ENCODE assay signal across 22 mouse cellular contexts in the genomic region with DNA sequence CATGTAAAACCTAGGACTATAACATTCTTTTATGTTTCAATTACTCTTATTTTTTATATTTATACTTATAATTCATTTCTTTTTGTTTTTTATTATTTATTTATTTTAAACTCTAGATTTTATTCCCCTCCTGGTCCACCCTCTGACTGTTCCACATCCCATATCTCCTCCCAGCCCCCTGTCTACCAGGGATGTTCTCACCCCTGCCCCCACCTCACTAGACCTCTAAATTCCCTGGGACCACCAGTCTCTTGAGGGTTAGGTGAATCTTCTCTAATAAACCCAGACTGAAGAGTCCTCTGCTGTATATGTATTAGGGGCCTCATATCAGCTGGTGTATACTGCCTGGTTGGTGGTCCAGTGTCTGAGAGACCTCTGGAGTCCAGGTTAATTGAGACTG.
"Had no signal": no experiment of that assay in that cellular context is flagged by ENCODE, and none has a peak within 500 bp of the region (broad histone marks: within the 10 kb centered on the region; RNA-seq: fewer than 3 reads in every experiment).

No protein-coding gene starts in this region.

- H3K4me1 ChIP-seq: kidney, embryonic 15.5 days; liver, embryonic 13.5 days; midbrain, embryonic 12.5 days; midbrain, embryonic 15.5 days; neural tube, embryonic 13.5 days had no signal

- H3K27ac ChIP-seq: kidney, embryonic 15.5 days; liver, embryonic 13.5 days; midbrain, embryonic 12.5 days; midbrain, embryonic 15.5 days; neural tube, embryonic 13.5 days; stomach, postnatal 0 days had no signal

- H3K4me2 ChIP-seq: kidney, embryonic 15.5 days; liver, embryonic 13.5 days; midbrain, embryonic 12.5 days; midbrain, embryonic 15.5 days; neural tube, embryonic 13.5 days had no signal

- H3K36me3 ChIP-seq: kidney, embryonic 15.5 days; liver, embryonic 13.5 days; midbrain, embryonic 12.5 days; midbrain, embryonic 15.5 days; neural tube, embryonic 13.5 days had no signal

- H3K27me3 ChIP-seq: kidney, embryonic 15.5 days; liver, embryonic 13.5 days; midbrain, embryonic 12.5 days; midbrain, embryonic 15.5 days; neural tube, embryonic 13.5 days had no signal

- DNase-seq: kidney, adult 11 months; kidney, adult 8-10 months; kidney, postnatal 10 days; kidney, postnatal 36 days; layer of hippocampus, postnatal 36 days; left cerebral cortex, postnatal 4 days; liver, embryonic 13.5 days; lung, adult 2 months; lung, postnatal 14 days; lung, postnatal 4 days; right cerebral cortex, adult 18-20 months; right cerebral cortex, postnatal 14 days; right cerebral cortex, postnatal 4 days; thymus, adult 2 months; thymus, postnatal 14 days; thymus, postnatal 4 days had no signal

- H3K9me3 ChIP-seq: kidney, embryonic 15.5 days; liver, embryonic 13.5 days; midbrain, embryonic 12.5 days; midbrain, embryonic 15.5 days; neural tube, embryonic 13.5 days had no signal

- ATAC-seq: midbrain, embryonic 15.5 days had no signal

- H3K9ac ChIP-seq: kidney, embryonic 15.5 days; liver, embryonic 13.5 days; midbrain, embryonic 12.5 days; midbrain, embryonic 15.5 days; neural tube, embryonic 13.5 days had no signal

- H3K4me3 ChIP-seq: kidney, embryonic 15.5 days; liver, embryonic 13.5 days; midbrain, embryonic 12.5 days; midbrain, embryonic 15.5 days; myocyte; neural tube, embryonic 13.5 days had no signal
